Mouse (Mus musculus): Measurements from ENCODE around the gene Sod3. TPM values are rescaled to one million over a fixed set of nuclear protein-coding genes. Genes with fewer than 3 reads are reported as not detected.

Sod3 gene
- total and polyA plus RNA-seq, 3 experiments: 0.05 TPM; not detected in 2

DNA sequence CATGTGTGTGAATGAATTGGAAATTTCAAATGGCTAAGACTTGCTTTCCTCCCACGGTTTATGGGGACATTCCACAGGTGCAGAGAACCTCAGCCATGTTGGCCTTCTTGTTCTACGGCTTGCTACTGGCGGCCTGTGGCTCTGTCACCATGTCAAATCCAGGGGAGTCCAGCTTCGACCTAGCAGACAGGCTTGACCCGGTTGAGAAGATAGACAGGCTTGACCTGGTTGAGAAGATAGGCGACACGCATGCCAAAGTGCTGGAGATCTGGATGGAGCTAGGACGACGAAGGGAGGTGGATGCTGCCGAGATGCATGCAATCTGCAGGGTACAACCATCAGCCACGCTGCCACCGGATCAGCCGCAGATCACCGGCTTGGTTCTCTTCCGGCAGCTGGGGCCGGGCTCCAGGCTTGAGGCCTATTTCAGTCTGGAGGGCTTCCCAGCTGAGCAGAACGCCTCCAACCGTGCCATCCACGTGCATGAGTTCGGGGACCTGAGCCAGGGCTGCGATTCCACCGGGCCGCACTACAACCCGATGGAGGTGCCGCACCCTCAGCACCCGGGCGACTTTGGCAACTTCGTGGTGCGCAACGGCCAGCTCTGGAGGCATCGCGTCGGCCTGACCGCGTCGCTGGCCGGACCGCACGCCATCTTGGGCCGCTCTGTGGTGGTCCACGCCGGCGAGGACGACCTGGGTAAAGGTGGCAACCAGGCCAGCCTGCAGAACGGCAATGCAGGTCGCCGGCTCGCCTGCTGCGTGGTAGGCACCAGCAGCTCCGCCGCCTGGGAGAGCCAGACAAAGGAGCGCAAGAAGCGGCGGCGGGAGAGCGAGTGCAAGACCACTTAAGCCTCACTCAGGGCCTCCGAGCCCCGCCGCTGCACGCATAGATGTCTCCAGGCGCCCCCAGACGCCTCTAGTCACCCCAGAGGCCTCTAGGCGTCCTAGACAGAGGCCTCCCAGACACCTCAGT, 4.6 kb downstream of the Sod3 start:
- Histone ChIP-seq H3K27me3 (ENCODE audit: insufficient read depth, low read length) (no peaks in the 10 kb centered on the region), H3K9me3 (replicated peaks) (peaks cover 44% of the 10 kb centered on the region), H3K4me3 (ENCODE audit: low read depth, low read length) (peak overlapping the region; percentile 20; the same call in 1 of the 2 replicates), H3K36me3 (replicated peaks) (no peaks in the 10 kb centered on the region), H3K4me1 (ENCODE audit: insufficient read depth, low read depth, low read length) (no peaks in the 10 kb centered on the region)
- TF ChIP-seq CTCF (IDR thresholded peaks at IDR 0.05; ENCODE audit: low read depth, low read length) (no peak), TAL1 (conservative IDR thresholded peaks at IDR 0.05; ENCODE audit: low read depth, low read length) (no peak), GATA1 (IDR thresholded peaks at IDR 0.05; ENCODE audit: borderline replicate concordance, low read length) (no peak), GATA2 (IDR thresholded peaks at IDR 0.05; ENCODE audit: borderline replicate concordance, low read depth, low read length) (no peak), POLR2AphosphoS5 (IDR thresholded peaks at IDR 0.05; ENCODE audit: insufficient replicate concordance, low read depth, low read length) (no peak)
- DNase-seq (ENCODE audit: low spot score): no peak
- ATAC-seq (ENCODE audit: extremely low read depth, insufficient number of reproducible peaks, low FRiP score, poor library complexity, severe bottlenecking): no peak

DNA sequence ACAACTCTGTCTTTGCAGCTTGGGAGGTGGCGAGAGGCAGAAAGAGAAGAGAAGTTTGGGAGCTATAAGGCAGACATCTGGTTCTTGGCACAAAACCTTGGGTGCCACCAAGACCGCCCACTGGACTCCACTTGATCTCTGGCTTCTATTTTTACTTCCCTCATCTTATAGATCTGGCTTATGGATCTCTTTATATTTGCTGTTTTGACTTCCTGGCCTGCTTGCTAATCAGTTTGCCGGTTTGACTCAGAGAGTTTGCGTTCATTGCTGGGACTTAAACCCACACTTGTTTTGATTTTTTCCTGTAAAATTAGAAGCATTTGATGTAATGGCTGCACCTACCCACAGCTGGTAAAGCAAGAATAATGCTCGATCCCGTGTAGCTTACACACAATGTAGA, 7.3 kb downstream of the Sod3 start:
- Histone ChIP-seq H3K9me3 (replicated peaks) (peaks cover 47% of the 10 kb centered on the region), H3K27me3 (ENCODE audit: insufficient read depth, low read length) (no peaks in the 10 kb centered on the region), H3K4me1 (ENCODE audit: insufficient read depth, low read depth, low read length) (no peaks in the 10 kb centered on the region), H3K36me3 (replicated peaks) (no peaks in the 10 kb centered on the region), H3K4me3 (ENCODE audit: low read depth, low read length) (no peak overlapping the region)
- DNase-seq (ENCODE audit: low spot score) (no peak), ATAC-seq (ENCODE audit: extremely low read depth, insufficient number of reproducible peaks, low FRiP score, poor library complexity, severe bottlenecking) (no peak)
- TF ChIP-seq TAL1 (conservative IDR thresholded peaks at IDR 0.05; ENCODE audit: low read depth, low read length): no peak
- TF ChIP-seq GATA1 (IDR thresholded peaks at IDR 0.05; ENCODE audit: borderline replicate concordance, low read length): no peak
- TF ChIP-seq POLR2AphosphoS5 (IDR thresholded peaks at IDR 0.05; ENCODE audit: insufficient replicate concordance, low read depth, low read length): no peak
- TF ChIP-seq GATA2 (IDR thresholded peaks at IDR 0.05; ENCODE audit: borderline replicate concordance, low read depth, low read length): no peak
- TF ChIP-seq CTCF (IDR thresholded peaks at IDR 0.05; ENCODE audit: low read depth, low read length): no peak

- Histone ChIP-seq H3K4me1 (ENCODE audit: insufficient read depth, low read depth, low read length) (no peaks in the 10 kb centered on the region), H3K4me3 (ENCODE audit: low read depth, low read length) (no peak overlapping the region), H3K36me3 (replicated peaks) (no peaks in the 10 kb centered on the region), H3K27me3 (ENCODE audit: insufficient read depth, low read length) (no peaks in the 10 kb centered on the region; the same call in 1 of the 2 replicates), H3K9me3 (replicated peaks) (peaks cover 28% of the 10 kb centered on the region)
- TF ChIP-seq CTCF (IDR thresholded peaks at IDR 0.05; ENCODE audit: low read depth, low read length) (no peak), POLR2AphosphoS5 (IDR thresholded peaks at IDR 0.05; ENCODE audit: insufficient replicate concordance, low read depth, low read length) (no peak), TAL1 (conservative IDR thresholded peaks at IDR 0.05; ENCODE audit: low read depth, low read length) (no peak)
- ATAC-seq (ENCODE audit: extremely low read depth, insufficient number of reproducible peaks, low FRiP score, poor library complexity, severe bottlenecking): no peak
- no peak for DNase-seq (ENCODE audit: low spot score)
Observed at GRCm38 (mm10) chr5:52375847-52376246, 12.3 kb downstream of the Sod3 start.

DNA sequence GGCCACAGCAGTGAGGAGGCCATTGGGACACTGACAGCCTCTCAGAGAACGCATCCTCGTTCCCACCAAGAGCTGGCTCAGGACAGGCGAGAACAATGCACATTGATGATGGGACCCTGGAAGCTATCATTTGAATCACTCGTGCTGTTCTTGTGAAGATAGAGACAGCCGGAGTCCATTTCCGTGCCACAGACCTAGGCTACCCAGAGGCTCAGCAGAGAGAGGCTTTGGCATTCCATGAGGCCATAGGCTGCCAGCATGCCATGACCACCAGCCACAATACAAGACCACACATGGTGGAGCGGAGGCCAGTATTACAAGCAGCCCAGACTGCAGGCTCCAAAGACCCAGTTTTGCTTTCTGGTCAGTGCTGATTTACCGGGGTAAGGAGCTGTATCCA, 19.2 kb downstream of the Sod3 start:
- TF ChIP-seq GATA2 (IDR thresholded peaks at IDR 0.05; ENCODE audit: borderline replicate concordance, low read depth, low read length): no peak
- no peak for TF ChIP-seq POLR2AphosphoS5 (IDR thresholded peaks at IDR 0.05; ENCODE audit: insufficient replicate concordance, low read depth, low read length)

GRCm38 (mm10) chr5:52383748-52384147, 20.2 kb downstream of the Sod3 start:
- ATAC-seq (ENCODE audit: extremely low read depth, insufficient number of reproducible peaks, low FRiP score, poor library complexity, severe bottlenecking) (no peak), DNase-seq (ENCODE audit: low spot score) (no peak)
- peaks cover 53% of the 10 kb centered on the region for H3K9me3 ChIP-seq (replicated peaks)
- H3K4me3 ChIP-seq (ENCODE audit: low read depth, low read length): no peak overlapping the region
- H3K36me3 ChIP-seq (replicated peaks): no peaks in the 10 kb centered on the region
- no peaks in the 10 kb centered on the region for H3K4me1 ChIP-seq (ENCODE audit: insufficient read depth, low read depth, low read length)
- TF ChIP-seq TAL1 (conservative IDR thresholded peaks at IDR 0.05; ENCODE audit: low read depth, low read length) (no peak), GATA2 (IDR thresholded peaks at IDR 0.05; ENCODE audit: borderline replicate concordance, low read depth, low read length) (no peak), POLR2AphosphoS5 (IDR thresholded peaks at IDR 0.05; ENCODE audit: insufficient replicate concordance, low read depth, low read length) (no peak), CTCF (IDR thresholded peaks at IDR 0.05; ENCODE audit: low read depth, low read length) (no peak), GATA1 (IDR thresholded peaks at IDR 0.05; ENCODE audit: borderline replicate concordance, low read length) (no peak)
- H3K27me3 ChIP-seq (ENCODE audit: insufficient read depth, low read length): no peaks in the 10 kb centered on the region

More for the DNA sequence above, 19.2 kb downstream of the Sod3 start:
- Histone ChIP-seq H3K36me3 (replicated peaks) (no peaks in the 10 kb centered on the region), H3K27me3 (ENCODE audit: insufficient read depth, low read length) (no peaks in the 10 kb centered on the region), H3K4me3 (ENCODE audit: low read depth, low read length) (no peak overlapping the region), H3K4me1 (ENCODE audit: insufficient read depth, low read depth, low read length) (no peaks in the 10 kb centered on the region), H3K9me3 (replicated peaks) (peaks cover 47% of the 10 kb centered on the region)
- ATAC-seq (ENCODE audit: extremely low read depth, insufficient number of reproducible peaks, low FRiP score, poor library complexity, severe bottlenecking): no peak
- DNase-seq (ENCODE audit: low spot score): no peak

- no peak for TF ChIP-seq CTCF (IDR thresholded peaks at IDR 0.05; ENCODE audit: low read depth, low read length)
- TF ChIP-seq POLR2AphosphoS5 (IDR thresholded peaks at IDR 0.05; ENCODE audit: insufficient replicate concordance, low read depth, low read length): no peak
- TF ChIP-seq GATA2 (IDR thresholded peaks at IDR 0.05; ENCODE audit: borderline replicate concordance, low read depth, low read length): no peak
- TF ChIP-seq GATA1 (IDR thresholded peaks at IDR 0.05; ENCODE audit: borderline replicate concordance, low read length): no peak
- no peak overlapping the region for H3K4me3 ChIP-seq (ENCODE audit: low read depth, low read length)
- H3K27me3 ChIP-seq (ENCODE audit: insufficient read depth, low read length): no peaks in the 10 kb centered on the region
- H3K4me1 ChIP-seq (ENCODE audit: insufficient read depth, low read depth, low read length): no peaks in the 10 kb centered on the region
- no peaks in the 10 kb centered on the region for H3K36me3 ChIP-seq (replicated peaks)
- ATAC-seq (ENCODE audit: extremely low read depth, insufficient number of reproducible peaks, low FRiP score, poor library complexity, severe bottlenecking) (no peak), DNase-seq (ENCODE audit: low spot score) (no peak)
- peaks cover 65% of the 10 kb centered on the region for H3K9me3 ChIP-seq (replicated peaks)
Observed at GRCm38 (mm10) chr5:52386016-52386415, 22.4 kb downstream of the Sod3 start.

Data from G1E (cell line).